Mouse (Mus musculus): Measurements from ENCODE around the gene Tmem100.

Tmem100 gene

DNA sequence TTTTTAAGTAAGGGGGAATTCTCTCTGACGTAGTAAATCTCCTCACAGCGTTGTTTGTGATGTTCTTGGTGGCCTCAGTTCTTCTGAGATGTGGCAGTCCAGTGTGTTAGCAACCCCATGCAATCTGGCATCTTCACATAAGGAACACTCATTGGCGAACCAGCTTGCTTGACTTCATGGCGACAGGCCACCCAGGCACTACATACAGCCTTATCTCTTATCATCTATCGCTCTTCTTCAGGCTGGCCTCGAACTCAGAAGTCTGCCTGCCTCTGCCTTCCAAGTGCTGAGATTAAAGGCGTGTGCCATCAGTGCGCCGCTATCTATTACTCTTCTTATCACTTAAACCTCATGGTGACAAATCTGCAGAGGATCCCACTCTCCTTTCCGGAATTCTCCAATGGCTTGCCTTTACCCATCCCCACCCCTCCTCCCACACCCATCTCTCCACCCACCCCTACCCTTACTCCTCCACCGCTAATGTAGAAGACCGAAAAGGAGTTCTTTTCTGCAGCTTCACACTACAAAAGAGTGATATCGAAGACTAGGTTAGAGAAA lies at the start of gene Tmem100:
Gene Tmem100, plus strand, starts transcription at position 508 of the 558 bp plus-strand sequence.
- no peak for DNase-seq

GRCm38 (mm10) chr11:89982918-89983317 lies 47.2 kb upstream of the Tmem100 start:
- DNase-seq = no peak

- DNase-seq = no peak
These were observed 45.7 kb upstream of the Tmem100 start for GRCm38 (mm10) chr11:89984436-89984835.

DNA sequence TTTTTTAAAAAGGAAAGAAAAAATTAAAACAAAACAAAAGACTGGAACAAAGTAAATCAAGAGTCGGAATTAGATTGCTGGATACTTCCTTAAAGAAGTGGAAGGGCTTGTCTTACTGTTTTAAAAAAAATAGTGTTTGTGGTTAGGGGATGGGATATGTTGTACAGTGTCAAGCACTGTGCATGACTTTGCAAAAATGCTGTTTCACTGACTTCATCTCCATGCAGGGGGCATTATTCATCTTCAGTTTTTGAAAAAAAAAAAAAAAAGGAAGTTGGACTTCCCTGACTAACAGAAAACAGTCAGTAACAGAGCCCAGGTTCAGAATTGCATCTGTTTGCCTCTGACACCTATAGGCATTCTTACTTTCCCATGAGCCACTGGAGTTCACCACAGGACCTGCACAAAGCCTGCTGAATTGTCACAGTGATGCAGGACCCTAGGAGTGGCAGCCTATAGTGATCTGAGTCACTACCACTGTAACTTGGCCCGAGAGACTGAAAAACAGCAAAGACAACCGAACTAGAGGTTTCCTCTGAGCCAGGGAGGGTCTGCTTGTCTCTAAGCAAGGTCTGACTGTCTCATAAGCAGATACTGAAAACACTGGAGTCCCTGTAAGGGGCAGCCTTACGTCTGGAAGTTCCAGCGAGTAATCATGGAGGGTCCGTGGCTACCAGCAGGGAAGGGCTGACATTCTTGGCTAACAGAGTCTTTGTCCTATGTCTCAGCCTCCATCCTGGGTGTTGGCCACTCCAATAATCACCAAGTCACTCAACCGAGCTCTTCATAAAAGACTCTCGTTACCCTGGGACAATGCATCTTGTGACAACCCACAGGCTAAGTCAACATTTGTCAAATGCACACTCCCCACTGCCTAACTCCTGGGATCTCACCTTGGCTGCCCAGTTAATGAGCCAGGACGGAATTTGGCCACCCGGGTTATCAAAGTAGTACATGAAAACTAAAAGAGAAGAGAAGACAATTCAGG lies 44.7 kb upstream of the Tmem100 start:
- DNase-seq = no peak

DNA sequence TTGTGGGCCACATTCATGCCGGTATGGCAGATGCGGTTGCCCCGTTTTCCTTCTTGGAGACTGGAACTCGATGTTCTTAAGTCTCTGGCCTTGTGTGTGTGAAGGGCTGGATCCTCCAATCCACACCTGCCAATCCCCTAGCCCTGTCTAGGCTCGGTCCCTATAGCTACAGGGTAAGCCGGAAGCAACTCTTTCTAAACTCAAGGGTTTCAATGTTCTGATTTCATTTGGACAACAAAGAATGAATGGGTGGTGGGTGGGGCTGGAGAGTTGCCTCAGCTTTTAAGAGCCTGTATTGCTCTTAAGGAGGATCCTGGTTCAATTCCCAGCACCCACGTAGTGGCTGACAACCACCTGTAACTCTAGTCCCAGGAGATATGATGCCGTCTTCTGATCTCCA lies 43.6 kb upstream of the Tmem100 start:
- DNase-seq = no peak

GRCm38 (mm10) chr11:89988936-89989589 lies 41.1 kb upstream of the Tmem100 start:
- DNase-seq = peak; percentile 56 to 83

GRCm38 (mm10) chr11:89991661-89992060 lies 38.5 kb upstream of the Tmem100 start:
- DNase-seq = no peak

DNA sequence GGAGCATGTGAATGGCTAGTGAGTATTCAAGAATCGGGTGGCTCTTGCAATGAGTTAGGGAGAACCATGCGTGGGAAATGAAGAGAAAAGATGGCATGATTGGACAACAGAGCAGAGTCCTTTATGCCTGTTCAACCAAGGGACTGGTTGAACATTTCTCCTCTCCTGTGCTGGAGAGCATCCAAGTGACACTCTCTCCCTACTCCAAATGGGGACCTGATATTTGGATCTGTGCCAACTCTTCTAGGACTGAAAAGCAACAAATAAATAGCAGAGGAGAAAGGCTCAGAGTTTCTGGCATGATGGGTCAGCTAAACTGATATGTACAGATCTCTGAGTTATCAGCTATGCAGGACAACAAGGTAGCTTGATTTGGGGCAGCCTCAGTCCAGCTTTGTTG lies 35.4 kb upstream of the Tmem100 start:
- no peak for DNase-seq

GRCm38 (mm10) chr11:89995596-89995995 lies 34.6 kb upstream of the Tmem100 start:
- DNase-seq = no peak

GRCm38 (mm10) chr11:89996406-89996805 lies 33.7 kb upstream of the Tmem100 start:
- DNase-seq = no peak

- no peak for DNase-seq
These were observed 33.3 kb upstream of the Tmem100 start for GRCm38 (mm10) chr11:89996856-89997255.

- DNase-seq = no peak
These were observed 31.0 kb upstream of the Tmem100 start for GRCm38 (mm10) chr11:89998996-89999770.

DNA sequence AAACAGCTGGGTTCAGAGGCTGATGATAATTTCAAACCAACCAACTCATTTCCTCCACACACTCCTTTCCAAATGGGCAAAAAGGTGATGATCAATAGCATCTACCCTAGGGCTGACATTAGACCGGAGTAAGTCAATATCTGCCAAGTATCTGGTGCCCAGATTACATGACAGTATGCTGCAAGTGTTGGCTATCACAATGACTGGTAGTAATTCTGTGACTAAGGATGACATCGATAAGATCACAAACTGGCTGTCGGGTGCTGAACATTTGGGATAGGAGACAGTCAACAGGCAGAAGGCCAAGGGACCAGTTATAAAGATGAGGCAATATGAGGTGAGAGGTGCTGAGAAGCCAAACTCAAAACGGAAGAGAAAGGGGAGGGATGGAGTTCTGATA lies 29.5 kb upstream of the Tmem100 start:
- no peak for DNase-seq

- no peak for DNase-seq
These were observed 28.5 kb upstream of the Tmem100 start for GRCm38 (mm10) chr11:90001396-90002230.

DNA sequence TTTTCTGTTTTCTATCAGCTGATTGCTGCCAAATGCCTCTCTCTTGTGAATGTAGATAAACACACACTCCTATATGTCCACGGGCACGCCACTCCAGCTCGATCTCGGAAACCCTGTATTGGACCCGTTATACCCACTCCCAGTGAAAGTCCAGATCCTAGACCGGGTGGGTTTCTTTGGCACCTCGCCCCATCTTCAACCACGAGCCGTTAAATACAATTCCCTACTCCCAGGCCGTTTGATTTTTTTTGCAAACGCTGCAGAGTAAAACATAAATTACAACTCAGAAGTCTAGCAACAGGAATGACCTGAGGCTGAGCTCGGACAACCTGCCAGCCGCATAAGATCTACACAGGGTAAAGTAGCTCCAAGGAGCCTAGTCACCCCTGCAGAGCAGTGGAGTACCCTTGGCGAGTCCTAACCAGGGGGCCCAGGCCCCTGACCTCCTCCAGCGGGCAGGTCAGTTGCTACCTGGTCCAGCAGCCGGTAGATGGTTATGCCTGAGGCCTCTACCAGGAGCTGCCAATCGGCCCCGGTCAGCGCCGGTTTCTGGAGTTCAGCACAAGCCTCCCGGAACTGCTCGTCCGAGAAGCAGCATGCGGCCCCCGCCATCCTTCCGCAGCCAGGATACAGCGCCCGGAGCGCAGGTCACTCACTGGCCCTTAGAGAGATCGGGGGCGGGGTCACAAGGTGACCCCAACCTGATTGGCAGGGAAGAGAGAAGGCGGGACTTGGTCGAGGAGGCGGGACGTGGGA lies 27.7 kb upstream of the Tmem100 start, which contains the start of gene Pctp:
Gene Pctp, minus strand, starts transcription at position 664 of the 756 bp plus-strand sequence.
- peak; percentile 85 to 91 for DNase-seq

DNA sequence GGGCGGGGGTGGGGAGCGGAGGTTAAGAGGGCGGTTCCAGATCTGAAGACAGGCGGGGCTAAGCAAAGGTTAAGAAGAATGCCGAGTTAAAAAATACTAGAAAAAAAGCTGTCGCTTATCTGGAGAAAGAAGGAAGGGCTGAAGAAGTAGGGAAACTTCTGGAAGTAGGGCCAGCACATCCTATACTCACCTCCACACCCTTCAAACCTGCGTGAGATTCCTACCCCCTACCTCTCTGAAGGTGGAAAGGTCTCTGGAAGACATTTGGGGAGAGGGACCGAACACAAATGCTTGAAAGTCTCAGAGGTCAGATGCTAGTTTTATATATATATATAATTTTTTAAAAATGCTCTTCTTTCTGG lies 27.2 kb upstream of the Tmem100 start:
- no peak for DNase-seq

- no peak for DNase-seq
These were observed 26.8 kb upstream of the Tmem100 start for GRCm38 (mm10) chr11:90003386-90003785.

DNA sequence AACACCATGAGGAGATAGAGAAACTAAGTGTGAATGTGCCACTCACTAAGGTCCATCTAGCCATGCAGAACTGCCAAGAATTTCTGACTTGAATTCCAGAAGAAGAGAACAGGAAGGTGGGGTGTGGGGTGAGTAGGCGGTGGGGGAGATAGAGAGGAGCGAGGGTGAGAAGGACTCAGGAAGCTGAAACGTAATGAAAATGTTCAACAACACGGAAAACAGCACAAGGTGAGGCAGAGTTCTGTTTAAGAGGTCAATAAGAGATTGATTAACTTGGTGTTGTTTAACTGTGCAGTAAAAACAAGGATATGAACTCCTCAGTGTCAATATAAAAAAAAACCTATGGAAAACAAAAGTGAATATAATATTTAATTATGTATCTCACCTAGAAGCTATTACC lies 24.0 kb upstream of the Tmem100 start:
- DNase-seq = no peak

GRCm38 (mm10) chr11:90007791-90008531 lies 22.2 kb upstream of the Tmem100 start:
- no peak for DNase-seq

DNA sequence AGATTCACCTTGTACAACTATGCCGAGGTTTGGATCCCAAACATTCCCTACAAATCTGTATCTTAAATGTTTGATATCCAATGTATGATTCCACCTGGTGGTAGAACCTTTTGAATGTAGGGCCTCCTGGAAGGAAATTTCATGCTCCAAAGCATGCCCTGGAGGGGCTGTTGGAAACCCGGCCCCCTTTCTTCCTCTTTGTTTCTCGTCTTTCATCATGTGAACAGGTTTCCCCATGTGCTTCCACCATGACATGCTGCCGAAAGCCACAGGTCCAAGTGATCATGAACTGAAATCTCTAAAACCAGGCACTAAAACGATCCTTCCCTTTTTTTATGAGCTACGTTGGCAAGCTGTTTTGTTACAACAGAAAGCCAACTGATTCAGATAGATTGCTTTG lies 16.5 kb upstream of the Tmem100 start:
- no peak for DNase-seq
